Mouse (Mus musculus) right cerebral cortex, postnatal 14 days (tissue): Measurements from ENCODE around the gene Gm42791.

Experiments
- DNase-seq: peaks from one replicate; pipeline ENCODE4 v3.0.0; 2022

Gm42791 gene

DNA sequence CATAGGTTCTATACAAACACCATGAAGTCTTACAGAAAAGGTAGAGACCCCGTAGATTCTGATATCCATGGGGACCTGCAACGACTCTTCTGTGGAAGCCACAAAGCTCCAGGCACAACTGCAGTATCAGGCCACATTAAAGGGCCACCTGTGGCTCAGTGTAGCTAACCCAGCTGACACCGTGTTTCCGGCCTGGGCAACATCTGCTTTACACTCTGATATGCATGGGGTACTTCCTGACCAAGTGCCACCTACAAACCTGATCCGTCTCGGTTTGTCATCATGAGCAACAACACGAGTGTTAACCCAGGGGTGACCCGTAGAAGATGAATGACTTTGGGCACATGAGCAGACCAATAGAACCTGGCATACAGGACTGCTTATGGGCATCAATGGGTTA lies 18.1 kb downstream of the Gm42791 start:
- no peak for DNase-seq

DNA sequence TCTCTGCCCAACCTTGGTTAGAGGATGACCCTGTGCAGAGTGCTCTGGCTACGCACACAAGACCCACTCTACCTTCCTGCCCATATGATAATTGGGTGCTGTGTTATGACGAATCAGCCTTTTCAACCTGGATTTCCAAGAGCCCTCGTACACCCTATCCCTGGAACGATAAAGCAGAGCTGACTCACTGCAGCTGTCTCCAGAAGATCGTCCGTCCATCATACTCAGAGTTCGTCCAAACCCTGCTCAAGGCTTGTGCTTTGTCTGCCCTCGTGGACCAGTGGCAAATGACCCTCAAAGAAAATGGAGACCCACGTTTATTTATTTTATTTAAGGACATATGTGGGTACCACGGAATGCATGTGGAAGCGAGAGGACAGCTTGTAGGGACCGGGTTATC lies 19.9 kb downstream of the Gm42791 start:
- DNase-seq: no peak

DNA sequence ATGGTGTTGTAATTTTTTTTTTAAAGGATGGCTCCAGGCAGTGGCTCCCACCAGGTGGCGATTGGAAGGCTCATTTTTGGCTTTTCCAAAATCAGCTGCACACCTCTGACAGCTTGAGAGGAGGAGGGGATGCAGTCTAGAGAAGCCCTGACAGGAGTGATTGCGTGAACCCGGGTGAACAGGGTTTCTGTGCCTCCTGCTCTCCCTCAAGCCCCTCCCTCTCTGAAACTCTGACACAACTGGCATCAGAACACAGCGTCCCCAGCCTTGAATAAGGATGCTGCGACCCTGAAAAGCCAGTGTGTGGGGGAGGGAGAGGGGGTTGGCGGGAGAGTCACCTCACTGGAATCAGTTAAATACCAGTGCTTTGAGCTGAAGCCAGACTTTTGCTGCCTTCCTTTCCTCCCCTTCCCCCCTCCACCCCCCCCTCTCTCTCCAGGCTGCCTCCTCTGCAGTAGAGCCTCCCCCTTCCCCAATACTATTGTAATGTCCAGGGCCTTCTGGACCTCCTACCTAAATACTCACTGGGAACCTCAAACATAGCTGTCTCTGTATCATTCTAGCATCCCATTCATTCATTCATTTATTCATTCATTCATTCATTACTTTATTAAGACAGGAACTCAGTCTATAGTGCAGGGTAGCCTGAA lies 21.8 kb downstream of the Gm42791 start:
- DNase-seq: no peak

DNA sequence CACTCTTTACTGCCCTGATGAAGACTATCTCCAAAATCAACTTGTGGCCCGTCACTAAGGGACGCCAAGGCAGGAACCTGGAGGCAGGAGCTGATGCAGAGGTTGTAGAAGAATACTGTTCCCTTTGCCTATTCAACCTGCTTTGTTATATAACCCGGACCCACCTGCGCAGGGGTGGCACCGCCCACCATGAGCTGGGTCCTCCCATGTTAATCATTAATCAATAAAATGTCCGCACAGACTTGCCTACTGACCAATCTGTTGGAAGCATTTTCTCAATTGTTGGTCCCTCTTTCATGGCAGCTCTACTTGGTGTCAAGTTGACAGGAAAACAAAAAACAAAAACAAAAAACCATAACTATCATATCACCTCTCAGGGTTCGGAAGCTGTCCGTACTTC lies 22.8 kb downstream of the Gm42791 start:
- DNase-seq: no peak

DNA sequence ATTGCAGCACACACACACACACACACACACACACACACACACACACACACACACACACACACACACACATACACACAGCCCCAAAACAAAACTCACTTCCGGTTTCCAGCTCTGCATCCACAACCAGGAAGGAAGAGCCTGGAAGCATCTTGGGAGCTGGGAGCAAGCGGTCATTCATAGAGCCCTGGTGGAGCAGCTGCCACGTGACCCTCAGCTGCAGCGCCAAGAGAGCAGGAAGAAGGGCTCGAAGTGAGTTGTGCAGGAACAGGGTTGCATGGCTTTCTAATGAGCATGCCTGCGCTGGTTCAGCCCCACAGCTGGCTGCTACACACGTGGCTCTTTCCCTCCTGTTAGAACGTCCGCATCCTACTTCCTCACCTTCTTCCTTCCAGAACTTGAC lies 25.3 kb downstream of the Gm42791 start:
- no peak for DNase-seq

DNA sequence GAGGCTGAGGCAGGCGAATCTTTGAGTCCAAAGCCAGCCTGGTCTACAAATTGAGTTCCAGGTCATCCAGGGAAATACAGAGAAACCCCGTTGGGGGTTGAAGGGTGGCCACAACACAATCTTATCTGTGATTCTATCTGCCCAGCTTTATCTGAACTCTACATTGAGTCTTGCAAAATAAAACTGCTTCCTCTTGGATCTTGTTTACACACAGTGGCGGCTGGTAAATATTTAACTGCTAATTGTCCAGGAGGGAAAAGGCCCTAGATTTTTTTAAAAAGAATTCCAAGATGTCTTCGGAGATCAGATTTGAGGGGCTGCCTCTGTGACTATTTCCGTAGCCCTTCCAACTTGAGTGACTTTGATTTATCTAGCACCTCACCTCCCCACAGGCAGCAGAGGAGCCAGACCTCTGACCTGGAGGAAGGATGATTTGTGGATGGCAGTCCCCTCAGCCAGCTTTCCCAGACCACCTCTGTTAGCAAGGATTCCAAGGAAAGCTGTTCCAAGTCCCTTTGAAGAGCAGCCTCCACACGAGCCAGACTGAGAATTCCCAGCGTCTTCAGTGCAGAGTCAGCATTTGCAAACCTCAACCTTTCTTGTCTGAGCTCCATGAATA lies 25.9 kb downstream of the Gm42791 start:
- DNase-seq: no peak

DNA sequence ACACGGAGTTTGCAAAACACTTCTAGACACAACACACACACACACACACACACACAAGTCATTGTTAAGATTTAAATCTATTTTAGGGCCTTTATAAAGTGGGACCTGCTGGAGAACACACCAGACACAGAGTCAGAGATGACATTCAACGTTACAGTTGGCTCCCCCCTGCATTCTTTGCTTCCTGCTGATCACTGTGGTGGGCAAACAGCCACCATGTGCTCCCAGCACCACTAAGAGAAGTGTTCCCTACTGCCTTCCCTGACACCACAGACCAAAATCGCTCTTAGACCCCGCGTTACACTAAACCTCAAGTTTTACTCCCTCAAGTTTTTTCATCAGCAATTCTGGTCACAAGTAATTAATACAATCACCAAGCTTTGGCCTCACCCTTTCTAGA lies 26.8 kb downstream of the Gm42791 start:
- no peak for DNase-seq

DNA sequence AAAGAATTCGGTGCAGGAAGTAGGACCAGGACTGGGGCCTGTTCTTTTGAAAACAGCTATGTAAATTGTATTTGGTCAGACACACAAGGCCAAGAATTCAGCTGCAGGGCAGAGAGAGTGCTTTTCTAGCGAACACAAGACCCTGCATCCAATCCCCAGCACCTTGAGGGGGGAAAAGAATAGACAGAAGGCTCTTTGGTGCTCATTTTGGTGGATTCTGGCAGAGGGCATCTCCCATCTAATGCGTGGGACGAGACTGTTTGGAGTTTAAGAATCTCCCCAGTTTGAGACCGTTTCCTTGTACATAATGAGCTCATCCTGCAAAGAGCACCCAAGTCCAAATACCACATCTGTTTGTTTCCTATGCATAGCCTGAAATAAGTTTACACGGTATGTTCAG lies 28.6 kb downstream of the Gm42791 start:
- DNase-seq: no peak

DNA sequence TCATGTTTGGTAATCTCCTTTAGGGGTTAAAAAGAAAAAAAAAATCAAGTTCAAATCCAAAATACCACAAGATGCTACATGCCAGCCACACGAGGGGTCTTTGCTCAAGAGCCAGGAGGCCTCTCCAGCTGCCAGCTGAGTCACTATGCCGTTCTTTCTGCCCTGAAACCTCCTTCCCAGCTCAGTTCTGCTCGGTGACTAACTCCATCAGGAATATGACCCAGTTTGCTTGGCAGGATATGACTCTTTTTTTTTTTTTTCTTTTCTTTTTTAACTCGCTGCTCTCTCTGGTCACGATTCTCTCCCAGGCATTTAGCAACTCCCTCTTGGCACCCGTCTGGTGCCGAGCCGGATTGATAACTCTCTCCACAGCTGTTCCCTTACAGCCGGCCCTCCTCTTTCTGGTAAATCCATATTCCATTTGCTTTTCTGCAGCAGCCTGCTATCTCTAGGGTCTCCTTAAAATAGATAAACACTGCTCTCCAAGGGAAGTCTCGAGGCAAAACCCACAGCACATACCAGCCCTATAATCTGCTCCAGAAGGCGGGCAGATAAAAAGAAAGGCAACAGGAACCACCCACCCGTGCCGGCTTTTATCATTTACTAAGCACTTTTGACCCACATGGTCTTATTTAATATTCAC lies 29.1 kb downstream of the Gm42791 start:
- peak; percentile 61 for DNase-seq

DNA sequence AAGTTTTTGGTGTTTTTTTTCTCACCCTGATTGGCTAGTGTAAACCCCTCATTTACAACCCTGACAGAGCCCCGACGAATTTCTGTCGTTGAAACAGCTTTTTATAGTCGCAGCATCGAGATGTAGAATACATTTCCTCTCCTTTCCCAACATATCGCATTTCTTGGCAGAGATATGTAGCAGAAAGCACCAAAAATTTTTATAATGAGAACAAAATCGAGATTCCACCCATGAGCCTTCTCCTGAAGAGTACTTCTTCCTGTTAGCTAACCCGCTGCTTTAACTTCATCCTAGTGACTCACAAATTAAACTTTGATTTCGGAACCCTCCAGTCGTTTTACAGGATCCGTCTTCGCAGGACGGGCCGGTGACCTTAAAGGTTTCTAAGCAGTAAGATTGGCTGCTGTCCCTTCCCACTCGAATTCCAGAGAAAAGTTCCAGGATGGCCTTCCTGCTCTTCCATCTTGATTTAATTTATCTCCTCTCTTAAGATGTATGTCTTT lies 29.8 kb downstream of the Gm42791 start:
- DNase-seq: no peak

DNA sequence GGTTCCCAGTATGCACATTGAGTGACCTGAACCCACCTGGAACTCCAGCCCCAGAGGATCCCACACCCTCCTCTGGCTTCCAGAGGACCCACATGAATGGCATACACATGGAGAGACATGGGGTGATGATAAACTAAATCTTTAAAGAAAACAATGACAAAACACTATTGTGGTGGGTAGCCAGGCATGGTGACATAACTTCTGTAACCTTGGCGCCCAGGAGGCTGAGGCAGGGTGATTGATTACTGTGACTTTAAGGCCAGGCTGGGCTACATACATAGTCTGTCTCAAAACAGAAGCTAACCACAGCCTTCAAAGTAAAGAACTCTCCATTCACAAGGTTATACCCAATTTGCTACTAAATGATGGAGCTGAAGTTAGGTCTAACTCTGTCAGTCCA lies 30.7 kb downstream of the Gm42791 start:
- DNase-seq: no peak

DNA sequence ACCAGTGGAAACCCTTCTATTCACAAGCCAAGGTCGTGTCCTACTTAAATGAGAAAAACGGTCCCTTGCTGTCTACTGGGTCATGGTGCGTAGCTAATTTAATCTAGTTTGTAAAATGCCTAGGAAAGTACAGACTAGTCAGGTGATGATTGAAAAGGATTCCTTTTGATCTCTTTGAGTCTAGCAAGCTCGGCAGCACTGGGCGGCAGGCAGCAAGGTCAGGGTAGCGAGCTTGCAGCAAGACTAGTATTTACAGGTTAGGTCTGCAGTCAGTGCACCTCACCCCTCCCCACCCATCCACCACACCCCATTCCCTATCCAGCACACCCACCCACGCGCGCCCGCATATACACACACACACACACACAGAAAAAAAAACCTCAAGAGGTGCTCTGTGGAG lies 34.7 kb downstream of the Gm42791 start:
- DNase-seq: no peak

DNA sequence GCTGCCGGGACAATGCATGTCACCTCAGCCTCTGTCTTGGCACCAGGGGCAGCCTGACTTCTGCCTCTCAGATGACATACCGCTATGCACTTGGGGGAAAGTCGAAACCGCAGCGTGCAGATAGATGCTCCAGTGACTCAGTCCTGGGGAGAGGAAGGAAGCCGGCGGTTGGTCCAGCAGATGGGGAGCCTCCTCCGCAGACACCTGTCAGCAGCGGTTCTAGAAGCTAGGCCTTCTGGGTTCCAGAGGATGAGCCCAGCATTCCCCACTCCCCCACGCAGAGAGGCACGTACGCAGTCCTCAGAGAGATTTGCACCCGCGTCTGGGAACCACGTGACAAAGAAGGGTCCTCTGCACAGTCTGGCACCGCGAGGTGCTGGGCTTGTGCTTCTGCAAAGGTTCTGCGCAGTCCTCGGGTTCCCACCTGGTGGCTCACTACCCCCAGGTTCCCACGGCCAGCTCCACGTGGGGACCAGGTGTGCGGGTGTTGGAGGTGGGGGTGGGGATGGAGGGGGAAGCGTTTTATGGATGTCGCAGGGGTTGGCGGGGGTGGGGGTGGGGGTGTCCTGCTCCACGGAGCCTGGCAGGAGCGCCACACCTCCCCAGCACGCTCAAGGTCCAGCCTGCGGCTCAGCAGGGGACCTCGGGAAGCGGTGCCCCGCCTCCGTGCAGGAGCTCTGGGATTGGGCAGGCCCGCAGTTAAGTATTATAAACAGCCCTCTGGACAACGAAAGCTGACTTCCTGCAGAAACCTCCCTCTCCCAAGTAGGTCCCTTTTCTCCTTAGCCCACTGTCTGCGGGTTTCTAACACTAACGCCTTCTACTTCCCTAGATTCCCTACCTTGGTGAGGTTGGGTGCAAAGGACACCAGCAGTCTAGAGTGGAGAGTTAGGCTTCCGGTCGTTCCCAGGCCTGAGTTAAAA lies 35.6 kb downstream of the Gm42791 start:
- DNase-seq: peak; percentile 56

DNA sequence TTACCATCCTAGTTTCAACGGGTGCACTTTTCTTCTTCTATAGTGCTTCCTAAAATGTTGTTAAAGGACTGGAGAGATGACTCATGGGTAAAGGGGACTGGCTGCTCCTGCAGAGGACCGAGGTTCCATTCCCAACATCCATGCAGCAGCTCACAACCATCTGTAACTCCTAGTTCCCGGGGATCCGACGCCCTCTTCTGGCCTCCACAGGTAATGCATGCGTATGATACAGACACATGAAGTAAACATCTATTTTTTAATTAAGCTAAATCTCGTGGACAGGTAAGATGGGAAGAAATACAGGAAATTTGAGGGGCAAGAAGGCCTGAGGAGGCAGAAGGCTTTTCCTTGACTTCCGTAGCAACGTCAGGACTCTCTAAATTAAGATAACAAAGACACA lies 36.6 kb downstream of the Gm42791 start:
- DNase-seq: no peak

DNA sequence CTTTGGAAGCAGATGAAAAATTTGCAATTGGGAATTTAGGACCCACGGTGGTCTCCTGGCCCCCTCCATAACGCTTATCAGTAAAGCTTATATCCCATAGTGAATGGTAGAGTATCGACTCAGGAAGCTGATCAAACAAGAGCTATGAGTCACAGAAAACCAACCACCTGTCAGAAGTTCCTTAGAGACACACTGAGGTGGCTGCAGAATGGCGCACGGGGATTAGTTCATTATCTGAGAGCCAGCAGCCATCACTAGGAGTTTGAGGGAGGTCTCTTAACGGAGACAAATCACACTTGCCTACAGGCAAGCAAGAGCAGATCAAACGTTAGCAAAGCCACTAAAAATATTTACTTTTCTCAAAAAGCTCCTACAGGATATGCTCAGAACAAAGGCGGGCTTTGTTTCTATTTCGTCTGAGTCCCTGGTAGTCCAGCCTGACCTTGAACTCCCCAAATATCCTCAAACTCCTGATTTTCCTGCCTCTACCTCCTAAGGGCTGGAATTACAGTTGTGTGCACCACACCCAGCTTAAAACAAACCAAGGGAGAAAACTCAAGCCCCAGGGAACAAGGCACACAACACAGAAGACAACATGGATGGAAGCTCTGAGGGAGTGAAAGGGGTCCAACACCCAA lies 37.9 kb downstream of the Gm42791 start:
- DNase-seq: no peak

DNA sequence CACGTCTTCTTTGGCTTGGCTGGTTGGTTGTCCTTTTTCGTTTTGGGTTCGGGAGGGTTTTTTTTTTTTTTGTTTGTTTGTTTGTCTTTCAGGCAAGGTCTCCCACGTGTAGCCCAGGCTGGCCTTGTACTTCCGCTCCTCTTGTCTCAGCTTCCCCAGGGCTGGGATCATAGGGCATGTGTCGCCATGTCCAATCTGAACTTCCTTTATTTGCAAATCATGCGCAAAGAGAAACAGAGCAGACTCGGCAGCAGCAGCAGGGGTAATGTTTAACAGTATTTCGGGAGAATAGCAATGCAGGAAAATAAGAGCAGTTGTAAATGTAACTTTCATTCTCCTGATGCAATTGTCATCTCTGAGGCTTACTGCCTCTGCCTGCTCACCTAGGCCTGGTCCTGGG lies 38.9 kb downstream of the Gm42791 start:
- no peak for DNase-seq

DNA sequence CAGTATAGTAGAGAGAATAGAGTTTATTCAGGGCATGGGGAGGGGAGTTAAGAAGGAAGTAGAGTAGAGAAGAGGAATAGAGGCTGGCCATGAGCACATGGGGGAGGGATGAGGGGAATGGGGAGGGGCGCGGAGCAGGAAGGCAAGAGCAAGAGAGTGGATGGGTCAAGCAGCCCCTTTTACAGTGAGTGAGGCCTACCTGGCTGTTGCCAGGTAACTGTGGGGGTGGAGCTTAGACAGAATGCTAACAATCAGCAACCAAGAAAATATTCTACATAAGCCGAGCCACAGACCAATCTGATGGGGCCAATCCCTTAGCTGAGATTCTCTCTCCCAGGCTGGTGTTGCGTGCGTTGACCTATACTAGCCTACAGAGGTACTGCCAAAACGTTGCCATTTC lies 39.4 kb downstream of the Gm42791 start:
- no peak for DNase-seq

DNA sequence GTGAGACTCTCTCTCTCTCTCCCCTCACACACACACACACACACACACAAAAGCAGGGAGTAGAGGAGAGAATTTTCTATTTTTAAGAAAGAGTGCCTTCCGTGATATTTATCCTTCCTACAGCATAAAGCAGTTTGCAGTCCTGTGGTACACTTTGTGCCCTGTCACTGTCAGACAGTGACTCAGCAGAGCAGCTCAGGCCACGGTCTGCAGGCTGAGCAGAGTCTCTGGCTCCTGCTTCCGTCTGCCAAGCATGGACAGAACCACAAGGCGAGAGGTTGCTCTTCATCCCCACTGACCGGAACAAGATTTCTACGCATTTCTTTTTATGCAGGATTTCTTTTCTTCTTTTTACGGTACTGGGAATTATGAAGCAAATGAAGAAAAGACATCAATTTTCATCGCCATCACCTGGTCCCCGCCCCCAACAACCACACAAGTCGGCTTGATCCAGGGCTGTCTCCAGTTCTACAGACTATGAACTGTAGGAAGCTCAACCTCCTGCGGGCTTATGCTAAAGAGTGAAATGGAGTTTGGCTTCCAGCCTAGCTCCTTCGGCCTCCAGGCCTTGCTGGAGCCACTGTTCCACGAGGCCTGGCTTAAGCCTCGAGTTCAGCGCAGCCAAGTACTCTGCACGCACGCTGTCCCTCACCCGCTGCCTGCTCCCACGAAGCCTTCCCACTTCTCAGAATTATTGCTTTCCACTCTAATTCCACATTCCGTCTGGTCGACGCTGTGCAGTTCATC lies 40.5 kb downstream of the Gm42791 start:
- DNase-seq: no peak

DNA sequence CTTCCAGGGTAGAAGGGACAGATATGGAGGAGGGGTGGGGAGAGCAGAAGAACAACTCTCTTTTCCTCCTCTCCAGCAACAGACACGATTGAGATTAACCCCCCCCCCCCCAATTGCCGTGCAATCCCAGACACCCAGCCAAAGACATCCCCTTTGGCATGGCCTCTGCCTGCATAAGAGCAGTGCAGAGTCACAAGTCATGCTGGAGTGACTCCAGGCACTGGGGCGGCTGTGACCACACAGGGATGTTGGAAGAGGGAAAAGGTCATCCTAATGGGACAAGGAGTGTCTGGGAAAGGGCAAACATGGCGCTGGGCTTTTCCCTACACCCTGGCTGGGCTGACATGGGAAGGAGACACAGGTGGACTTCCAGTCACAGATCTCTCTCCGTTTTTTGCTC lies 41.8 kb downstream of the Gm42791 start:
- DNase-seq: no peak

DNA sequence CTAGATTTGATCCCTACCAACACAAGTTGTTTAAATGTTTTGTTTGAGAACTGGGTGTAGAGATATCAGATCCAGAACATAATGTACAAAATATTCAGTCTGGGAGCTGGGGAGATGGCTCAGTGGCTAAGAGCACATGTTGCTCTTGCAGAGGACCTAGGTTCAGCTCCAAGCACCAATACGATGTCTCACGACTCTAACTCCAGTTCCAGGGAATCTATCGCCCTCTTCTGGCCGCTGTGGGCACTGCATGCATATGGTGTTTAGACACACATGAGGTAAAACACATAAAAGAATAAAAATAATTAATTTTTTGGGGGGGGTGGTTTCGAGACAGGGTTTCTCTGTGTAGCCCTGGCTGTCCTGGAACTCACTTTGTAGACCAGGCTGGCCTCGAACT lies 42.5 kb downstream of the Gm42791 start:
- no peak for DNase-seq

DNA sequence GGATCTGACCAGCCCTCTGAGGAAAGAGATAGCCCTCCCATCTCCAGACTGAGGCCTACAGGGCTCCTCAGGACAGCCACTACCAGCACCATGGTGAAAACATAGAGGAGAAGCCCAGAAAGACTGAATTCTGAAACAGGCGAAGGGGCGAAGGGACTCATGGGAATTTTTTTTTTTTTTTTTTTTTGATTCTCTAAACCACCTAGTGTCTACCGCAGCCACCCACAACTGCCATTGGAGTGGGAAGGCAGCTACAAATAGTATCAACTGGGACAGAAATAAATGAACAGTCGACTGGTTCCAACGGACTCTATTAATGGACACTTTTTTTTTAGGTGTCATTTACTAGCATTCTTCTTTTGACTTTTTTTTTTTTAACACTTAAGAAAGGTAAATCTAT lies 43.6 kb downstream of the Gm42791 start:
- no peak for DNase-seq

DNA sequence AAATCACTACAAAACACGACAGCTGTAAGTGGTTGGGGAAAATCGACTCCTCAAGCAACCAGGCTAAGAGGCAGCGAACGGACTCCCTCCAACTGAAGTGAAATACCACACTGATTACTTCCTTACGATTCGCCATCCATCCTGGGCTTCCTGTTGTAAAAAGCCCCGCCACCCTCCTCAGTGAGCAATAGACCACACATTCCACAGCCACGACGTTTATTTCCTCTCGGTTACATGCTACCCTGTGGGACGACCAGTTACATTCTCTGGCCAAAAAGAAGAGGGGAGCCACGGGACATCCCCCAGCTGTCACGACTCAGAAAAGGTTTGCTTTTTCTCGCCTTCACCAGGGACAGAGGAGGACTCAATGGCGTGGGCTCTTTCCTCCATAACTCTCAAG lies 44.9 kb downstream of the Gm42791 start:
- no peak for DNase-seq
